Mouse (Mus musculus) ES-E14 (cell line): ENCODE results near the gene Hlcs.

Experiments
- CHD2 ChIP-seq: IDR thresholded peaks from 2 replicates; pipeline ENCODE4 v1.6.1; 2014; ENCODE audit warnings: mild to moderate bottlenecking, low read depth, low read length, inconsistent platforms
- HCFC1 ChIP-seq: IDR thresholded peaks from 2 replicates; pipeline ENCODE4 v1.6.1; 2012; ENCODE audit warnings: low read length, inconsistent platforms, borderline replicate concordance; ENCODE audit not compliant: insufficient read depth
- MAFK ChIP-seq: IDR thresholded peaks from 2 replicates; pipeline ENCODE4 v1.6.1; 2014; ENCODE audit warnings: mild to moderate bottlenecking, low read depth, low read length, inconsistent platforms; ENCODE audit not compliant: insufficient read depth

DNA sequence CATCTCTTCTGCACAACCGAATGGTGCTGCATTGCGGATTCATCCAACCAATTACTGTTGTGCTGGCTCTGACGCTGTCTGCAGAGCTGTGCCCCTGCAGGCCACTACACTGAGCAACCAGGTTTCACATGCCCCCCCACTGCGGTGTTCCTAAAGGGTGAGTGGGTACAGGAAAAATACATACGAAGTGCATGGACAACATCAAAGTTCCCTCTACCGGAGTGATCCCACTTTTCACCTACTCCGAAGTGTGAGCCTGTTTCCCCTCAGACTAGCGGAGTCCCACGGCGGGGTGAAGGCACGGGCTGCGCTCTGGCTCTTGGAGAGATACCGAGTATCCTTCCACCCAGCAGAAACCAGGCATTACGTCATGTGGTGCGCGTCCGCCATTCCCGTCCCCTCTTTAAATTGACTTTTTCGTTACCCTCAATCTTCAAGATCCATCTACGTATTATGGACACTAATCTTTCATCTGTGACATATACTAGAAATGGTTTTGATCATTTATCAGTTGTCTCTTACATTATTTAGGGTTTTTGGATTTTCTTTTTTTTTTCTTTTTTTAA, 625 bp downstream of the Hlcs start:
- TF ChIP-seq CHD2, result no peak
- TF ChIP-seq HCFC1, result no peak
- no peak for TF ChIP-seq MAFK
